Mouse (Mus musculus) bone marrow macrophage, adult 2 months (primary cell): ENCODE data around the gene M1ap.

Experiments
- CTCF ChIP-seq: IDR thresholded peaks from 2 replicates; pipeline ENCODE4 v1.5.1; 2012; ENCODE audit warnings: low read depth, mild to moderate bottlenecking, low read length, moderate library complexity
- POLR2A ChIP-seq: IDR thresholded peaks from 2 replicates; pipeline ENCODE4 v1.6.1; 2012; ENCODE audit warnings: mild to moderate bottlenecking, low read depth, low read length, borderline replicate concordance

GRCm38 (mm10) chr6:83024421-83024820 lies 77.7 kb downstream of the M1ap start:
- TF ChIP-seq POLR2A (no peak), CTCF (no peak)
